Mouse (Mus musculus): ENCODE data around the gene Pip5k1b. TPM values are rescaled to one million over a fixed set of nuclear protein-coding genes. Genes with fewer than 3 reads are reported as not detected.
A peak's percentile ranks its signal among the peaks of the same experiment; 100 is the strongest.

The Pip5k1b gene
- total RNA-seq, 1 experiment, result 2.1 TPM

GRCm38 (mm10) chr19:24484612-24485194 is 71.0 kb downstream of the Pip5k1b start:
- no peak for DNase-seq (ENCODE audit: low read depth, low spot score)
- Histone ChIP-seq H3K4me3 (ENCODE audit: insufficient read depth in 1 of 2, low read depth in 1 of 2, low read length in 2 of 2, poor library complexity in 1 of 2, severe bottlenecking in 1 of 2) (no peak overlapping the region), H3K9me3 (ENCODE audit: control insufficient read depth, insufficient read depth, low read depth, low read length) (no peaks in the 10 kb centered on the region), H3K4me1 (ENCODE audit: control insufficient read depth in 2 of 2, insufficient read depth in 2 of 2, low read length in 2 of 2, poor library complexity in 1 of 2) (no peaks in the 10 kb centered on the region; a peak in 1 of 4 replicates), H3K36me3 (ENCODE audit: control insufficient read depth, insufficient read depth, low read length, poor library complexity, severe bottlenecking) (no peaks in the 10 kb centered on the region), H3K27ac (ENCODE audit: insufficient read depth, low read depth, low read length, poor library complexity, severe bottlenecking) (no peak overlapping the region), H3K9ac (ENCODE audit: insufficient read depth, low read depth, low read length, poor library complexity, severe bottlenecking) (no peak overlapping the region)
- in situ Hi-C loops (cut with MboI; ENCODE audit: low sequenced_read_pairs in 2 of 2, unreplicated experiment in 2 of 2), result no loop called here
- TF ChIP-seq MAFK (IDR thresholded peaks at IDR 0.05; ENCODE audit: insufficient read depth, low read depth, low read length) (no peak), ZNF384 (IDR thresholded peaks at IDR 0.05; ENCODE audit: low read depth, low read length) (no peak), CHD2 (IDR thresholded peaks at IDR 0.05; ENCODE audit: low read depth, low read length) (no peak), HCFC1 (IDR thresholded peaks at IDR 0.05; ENCODE audit: borderline replicate concordance, insufficient read depth, low read length) (no peak), ZC3H11A (IDR thresholded peaks at IDR 0.05; ENCODE audit: borderline replicate concordance, low read depth, low read length) (no peak)

- Histone ChIP-seq H3K9me3 (ENCODE audit: control insufficient read depth, insufficient read depth, low read depth, low read length) (no peaks in the 10 kb centered on the region), H3K4me3 (ENCODE audit: insufficient read depth in 1 of 2, low read depth in 1 of 2, low read length in 2 of 2, poor library complexity in 1 of 2, severe bottlenecking in 1 of 2) (no peak overlapping the region), H3K27ac (ENCODE audit: insufficient read depth, low read depth, low read length, poor library complexity, severe bottlenecking) (no peak overlapping the region), H3K4me1 (ENCODE audit: control insufficient read depth in 2 of 2, insufficient read depth in 2 of 2, low read length in 2 of 2, poor library complexity in 1 of 2) (peaks cover 3 to 7% of the 10 kb centered on the region in 2 experiments; a peak in 2 of 4 replicates), H3K36me3 (ENCODE audit: control insufficient read depth, insufficient read depth, low read length, poor library complexity, severe bottlenecking) (no peaks in the 10 kb centered on the region), H3K9ac (ENCODE audit: insufficient read depth, low read depth, low read length, poor library complexity, severe bottlenecking) (no peak overlapping the region)
- in situ Hi-C loops (cut with MboI; ENCODE audit: low sequenced_read_pairs in 2 of 2, unreplicated experiment in 2 of 2), result no loop called here
- no peak for DNase-seq (ENCODE audit: low read depth, low spot score)
- TF ChIP-seq HCFC1 (IDR thresholded peaks at IDR 0.05; ENCODE audit: borderline replicate concordance, insufficient read depth, low read length), result no peak
- TF ChIP-seq MAFK (IDR thresholded peaks at IDR 0.05; ENCODE audit: insufficient read depth, low read depth, low read length), result no peak
Observed at GRCm38 (mm10) chr19:24480916-24481315, 74.8 kb downstream of the Pip5k1b start.

- TF ChIP-seq HCFC1 (IDR thresholded peaks at IDR 0.05; ENCODE audit: borderline replicate concordance, insufficient read depth, low read length) (peak; percentile 76; the same call in 1 of the 2 replicates), ZNF384 (IDR thresholded peaks at IDR 0.05; ENCODE audit: low read depth, low read length) (no peak)
- in situ Hi-C loops (cut with MboI; ENCODE audit: low sequenced_read_pairs in 2 of 2, unreplicated experiment in 2 of 2), result no loop called here
- no peaks in the 10 kb centered on the region for H3K36me3 ChIP-seq (ENCODE audit: control insufficient read depth, insufficient read depth, low read length, poor library complexity, severe bottlenecking)
- no peaks in the 10 kb centered on the region for H3K9me3 ChIP-seq (ENCODE audit: control insufficient read depth, insufficient read depth, low read depth, low read length)
- peak within 1 kb of the TSS; percentile 88 for H3K9ac ChIP-seq (ENCODE audit: insufficient read depth, low read depth, low read length, poor library complexity, severe bottlenecking)
- H3K4me1 ChIP-seq (ENCODE audit: control insufficient read depth in 2 of 2, insufficient read depth in 2 of 2, low read length in 2 of 2, poor library complexity in 1 of 2), result peaks cover 3 to 7% of the 10 kb centered on the region in 2 experiments; a peak in 2 of 4 replicates
- peak; percentile 86 for DNase-seq (ENCODE audit: low read depth, low spot score)
- H3K4me3 ChIP-seq (ENCODE audit: insufficient read depth in 1 of 2, low read depth in 1 of 2, low read length in 2 of 2, poor library complexity in 1 of 2, severe bottlenecking in 1 of 2), result peak within 1 kb of the TSS; percentile 83 to 96
- 0 out of 2 replicates have a peak within 1 kb of the TSS, but pooled peaks have one; percentile 12 for H3K27ac ChIP-seq (ENCODE audit: insufficient read depth, low read depth, low read length, poor library complexity, severe bottlenecking)
Observed at GRCm38 (mm10) chr19:24476929-24477882, 78.5 kb downstream of the Pip5k1b start, which contains the start of gene Fam122a. Fam122a (minus strand) TSS chr19:24477356.

GRCm38 (mm10) chr19:24476461-24476860 is 79.2 kb downstream of the Pip5k1b start:
- no peak for TF ChIP-seq ZC3H11A (IDR thresholded peaks at IDR 0.05; ENCODE audit: borderline replicate concordance, low read depth, low read length)
- TF ChIP-seq HCFC1 (IDR thresholded peaks at IDR 0.05; ENCODE audit: borderline replicate concordance, insufficient read depth, low read length), result no peak
- TF ChIP-seq MAFK (IDR thresholded peaks at IDR 0.05; ENCODE audit: insufficient read depth, low read depth, low read length), result no peak
- no peak for TF ChIP-seq ZNF384 (IDR thresholded peaks at IDR 0.05; ENCODE audit: low read depth, low read length)
- no peak for TF ChIP-seq CHD2 (IDR thresholded peaks at IDR 0.05; ENCODE audit: low read depth, low read length)
- Histone ChIP-seq H3K27ac (ENCODE audit: insufficient read depth, low read depth, low read length, poor library complexity, severe bottlenecking) (no peak overlapping the region), H3K36me3 (ENCODE audit: control insufficient read depth, insufficient read depth, low read length, poor library complexity, severe bottlenecking) (no peaks in the 10 kb centered on the region), H3K9me3 (ENCODE audit: control insufficient read depth, insufficient read depth, low read depth, low read length) (no peaks in the 10 kb centered on the region), H3K4me1 (ENCODE audit: control insufficient read depth in 2 of 2, insufficient read depth in 2 of 2, low read length in 2 of 2, poor library complexity in 1 of 2) (peaks cover 3 to 7% of the 10 kb centered on the region in 2 experiments; a peak in 2 of 4 replicates), H3K9ac (ENCODE audit: insufficient read depth, low read depth, low read length, poor library complexity, severe bottlenecking) (peak overlapping the region; percentile 86), H3K4me3 (ENCODE audit: insufficient read depth in 1 of 2, low read depth in 1 of 2, low read length in 2 of 2, poor library complexity in 1 of 2, severe bottlenecking in 1 of 2) (peak overlapping the region; percentile 83 to 87)
- in situ Hi-C loops (cut with MboI; ENCODE audit: low sequenced_read_pairs in 2 of 2, unreplicated experiment in 2 of 2), result no loop called here
- DNase-seq (ENCODE audit: low read depth, low spot score), result no peak
